Mouse (Mus musculus) gastrocnemius, adult 2 months (tissue): Measurements from ENCODE around the gene Tsen54. TPM values are rescaled to one million over a fixed set of nuclear protein-coding genes. Genes with fewer than 3 reads are reported as not detected.

Experiments
- DNase-seq: peaks from one replicate; pipeline ENCODE4 v3.0.0; 2022
- H3K27ac ChIP-seq: fragments of 200-600 bp; 2 replicates; pipeline ENCODE4 v1.8.1; 2022; ENCODE audit warnings: mild to moderate bottlenecking
- H3K4me3 ChIP-seq: fragments of 200-600 bp; 2 replicates; pipeline ENCODE4 v1.8.1; 2022; ENCODE audit warnings: mild to moderate bottlenecking, moderate library complexity
- CTCF ChIP-seq: fragments of 200-600 bp; IDR thresholded peaks from 2 replicates; pipeline ENCODE4 v1.8.1; 2022; ENCODE audit warnings: antibody characterized with exemption, mild to moderate bottlenecking, moderate library complexity
- intact Hi-C: fragments of 180-260 bp; cut with DNase I; formaldehyde crosslinking; loops from one replicate; pipeline ENCODE4 v1.15.1; 2025
- total RNA-seq, 2 experiments: library from RNA; stranded (reverse); gene quantifications; 2 replicates each; pipeline ENCODE4 v1.2.3; 2021

Gene Tsen54
- total RNA-seq, 2 experiments from 2014 or later = 6.2 to 6.9 TPM

- H3K27ac ChIP-seq = peak within 1 kb of the TSS; percentile 90
- DNase-seq = peak; percentile 94
- peak; percentile 22; the same call in 1 of the 2 replicates for TF ChIP-seq CTCF
- H3K4me3 ChIP-seq = peak within 1 kb of the TSS; percentile 76
- intact Hi-C loops = no loop called here
Measured at GRCm38 (mm10) chr11:115823774-115824740, 9.5 kb downstream of the Tsen54 start, which contains the start of gene Llgl2. TSS of gene Llgl2 (plus strand) at chr11:115824049.

- intact Hi-C loops = no loop called here
- DNase-seq = no peak
- Histone ChIP-seq H3K4me3 (peak overlapping the region; percentile 76), H3K27ac (peak overlapping the region; percentile 90)
- TF ChIP-seq CTCF = no peak
Measured at GRCm38 (mm10) chr11:115824813-115825212, 10.3 kb downstream of the Tsen54 start.

GRCm38 (mm10) chr11:115826487-115826886 lies 12.0 kb downstream of the Tsen54 start:
- intact Hi-C loops = no loop called here
- H3K4me3 ChIP-seq = no peak overlapping the region
- H3K27ac ChIP-seq = no peak overlapping the region
- TF ChIP-seq CTCF = no peak
- DNase-seq = no peak

- no peak for TF ChIP-seq CTCF
Measured at GRCm38 (mm10) chr11:115827624-115828023, 13.1 kb downstream of the Tsen54 start.

GRCm38 (mm10) chr11:115829036-115829435 lies 14.5 kb downstream of the Tsen54 start:
- no peak for TF ChIP-seq CTCF
- H3K4me3 ChIP-seq = no peak overlapping the region
- intact Hi-C loops = no loop called here
- H3K27ac ChIP-seq = peak overlapping the region; percentile 80
- DNase-seq = peak; percentile 75

More at GRCm38 (mm10) chr11:115827624-115828023, 13.1 kb downstream of the Tsen54 start:
- no peak for DNase-seq
- intact Hi-C loops = no loop called here
- no peak overlapping the region for H3K27ac ChIP-seq
- no peak overlapping the region for H3K4me3 ChIP-seq

GRCm38 (mm10) chr11:115830550-115831325 lies 16.2 kb downstream of the Tsen54 start:
- H3K4me3 ChIP-seq = no peak overlapping the region
- DNase-seq = no peak
- no peak for TF ChIP-seq CTCF
- intact Hi-C loops = no loop called here
- H3K27ac ChIP-seq = no peak overlapping the region

- TF ChIP-seq CTCF = no peak
- no peak overlapping the region for H3K4me3 ChIP-seq
- intact Hi-C loops = no loop called here
- H3K27ac ChIP-seq = 0 out of 2 replicates have a peak overlapping the region, but pooled peaks have one; percentile 74
- no peak for DNase-seq
Measured at GRCm38 (mm10) chr11:115831518-115831917, 17.0 kb downstream of the Tsen54 start.

- no peak for DNase-seq
- Histone ChIP-seq H3K27ac (peak overlapping the region; percentile 74), H3K4me3 (peak overlapping the region; percentile 49)
- intact Hi-C loops = no loop called here
- TF ChIP-seq CTCF = no peak
Measured at GRCm38 (mm10) chr11:115832064-115832463, 17.5 kb downstream of the Tsen54 start.

- H3K27ac ChIP-seq = peak overlapping the region; percentile 74
- peak overlapping the region; percentile 49 for H3K4me3 ChIP-seq
- TF ChIP-seq CTCF = no peak
- intact Hi-C loops = no loop called here
- DNase-seq = peak; percentile 80
Measured at GRCm38 (mm10) chr11:115832523-115832922, 18.0 kb downstream of the Tsen54 start.

GRCm38 (mm10) chr11:115833021-115833513 lies 18.5 kb downstream of the Tsen54 start:
- intact Hi-C loops = no loop called here

GRCm38 (mm10) chr11:115834033-115834432 lies 19.5 kb downstream of the Tsen54 start:
- intact Hi-C loops = no loop called here
- peak overlapping the region; percentile 74; the same call in 1 of the 2 replicates for H3K27ac ChIP-seq
- no peak for DNase-seq
- H3K4me3 ChIP-seq = no peak overlapping the region
- TF ChIP-seq CTCF = no peak

More at GRCm38 (mm10) chr11:115833021-115833513, 18.5 kb downstream of the Tsen54 start:
- DNase-seq = no peak
- Histone ChIP-seq H3K27ac (peak overlapping the region; percentile 74), H3K4me3 (peak overlapping the region; percentile 49)
- TF ChIP-seq CTCF = no peak

GRCm38 (mm10) chr11:115836656-115837395 lies 22.3 kb downstream of the Tsen54 start:
- H3K27ac ChIP-seq = no peak overlapping the region
- no peak for TF ChIP-seq CTCF
- no peak overlapping the region for H3K4me3 ChIP-seq
- intact Hi-C loops = no loop called here
- DNase-seq = no peak
